Mouse (Mus musculus) embryonic facial prominence, embryonic 14.5 days (tissue): ENCODE results near the gene Dhx8. TPM values are rescaled to one million over a fixed set of nuclear protein-coding genes. Genes with fewer than 3 reads are reported as not detected.

Source experiments
- ATAC-seq: fragments of 200-750 bp; cut with Nextera tagmentation; 2 replicates; pipeline ENCODE4 v1.8.0; 2017; ENCODE audit warnings: low read depth, moderate number of reproducible peaks, moderate TSS enrichment
- DNase-seq: peaks from one replicate; pipeline ENCODE4 v3.0.0-alpha.2; 2015; ENCODE audit warnings: low spot score
- H3K27ac ChIP-seq: fragments of 300-500 bp; sonication (generic); replicated peaks from 2 replicates; pipeline ENCODE4 v1.5.1; 2014; ENCODE audit warnings: low read depth, mild to moderate bottlenecking, low read length, moderate library complexity
- H3K27me3 ChIP-seq: fragments of 300-500 bp; sonication (generic); replicated peaks from 2 replicates; pipeline ENCODE4 v1.6.1; 2014; ENCODE audit warnings: low read length; ENCODE audit not compliant: control insufficient read depth, insufficient read depth
- H3K36me3 ChIP-seq: fragments of 300-500 bp; sonication (generic); 2 replicates; pipeline ENCODE4 v1.6.1; 2014; ENCODE audit warnings: low read length, mixed read lengths; ENCODE audit not compliant: control insufficient read depth, insufficient read depth
- H3K4me1 ChIP-seq: fragments of 300-500 bp; sonication (generic); 2 replicates; pipeline ENCODE4 v1.6.1; 2014; ENCODE audit warnings: antibody characterized with exemption, low read length; ENCODE audit not compliant: control insufficient read depth, insufficient read depth
- H3K4me2 ChIP-seq: fragments of 300-500 bp; sonication (generic); 2 replicates; pipeline ENCODE4 v1.6.1; 2014; ENCODE audit warnings: low read depth, mild to moderate bottlenecking, low read length, moderate library complexity, mixed read lengths
- H3K4me3 ChIP-seq: fragments of 300-500 bp; sonication (generic); 2 replicates; pipeline ENCODE4 v1.5.1; 2014; ENCODE audit warnings: low read depth, mild to moderate bottlenecking, low read length
- H3K9ac ChIP-seq: fragments of 300-500 bp; sonication (generic); 2 replicates; pipeline ENCODE4 v1.6.1; 2014; ENCODE audit warnings: low read depth, mild to moderate bottlenecking, low read length, moderate library complexity, mixed read lengths
- H3K9me3 ChIP-seq: fragments of 300-500 bp; sonication (generic); 2 replicates; pipeline ENCODE4 v1.6.1; 2016; ENCODE audit warnings: low read length; ENCODE audit not compliant: control insufficient read depth
- WGBS: fragments of 180-500 bp; shearing (Covaris S2); extraction: QIAGEN DNeasy Blood & Tissue Kit; methylation state at CpG from one replicate; pipeline ENCODE4 v1.1.7; 2014; 5-methylcytosine and 5-hydroxymethylcytosine counted together
- polyA plus RNA-seq: library from polyadenylated mRNA; unstranded; fragments of >200 nt; fragmentation: Nextera tagmentation; extraction: Ambion mirVana; gene quantifications from 2 replicates; pipeline ENCODE4 v1.2.1, GENCODE M21; 2014

The Dhx8 gene
- polyA plus RNA-seq, 1 experiment from 2014 or later, result 28.1 TPM

DNA sequence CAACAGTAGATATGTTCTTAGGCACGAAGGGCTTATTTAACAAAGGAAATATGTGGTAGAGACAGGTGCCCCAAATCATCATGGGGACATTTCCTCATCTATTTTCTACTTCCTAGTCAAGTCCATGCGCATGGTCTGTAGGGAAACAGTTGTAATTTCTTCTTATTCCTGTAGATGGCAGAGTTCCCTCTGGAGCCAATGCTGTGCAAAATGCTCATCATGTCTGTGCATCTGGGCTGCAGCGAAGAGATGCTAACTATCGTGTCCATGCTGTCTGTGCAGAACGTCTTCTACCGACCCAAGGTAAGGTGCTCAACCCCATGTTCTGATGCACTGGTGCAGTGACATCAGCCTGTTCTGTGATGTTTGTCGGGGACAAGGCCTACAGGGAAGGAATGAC is 31.0 kb downstream of the Dhx8 start:
- Histone ChIP-seq H3K27me3 (no peaks in the 10 kb centered on the region), H3K9me3 (no peaks in the 10 kb centered on the region), H3K27ac (no peak overlapping the region), H3K4me3 (no peak overlapping the region), H3K4me1 (no peaks in the 10 kb centered on the region), H3K9ac (no peak overlapping the region), H3K36me3 (peaks cover 95% of the 10 kb centered on the region), H3K4me2 (no peak overlapping the region)
- ATAC-seq (no peak), DNase-seq (peak; percentile 64)
- 50% methylated on average over 7 of the region's 7 CpGs for WGBS

DNA sequence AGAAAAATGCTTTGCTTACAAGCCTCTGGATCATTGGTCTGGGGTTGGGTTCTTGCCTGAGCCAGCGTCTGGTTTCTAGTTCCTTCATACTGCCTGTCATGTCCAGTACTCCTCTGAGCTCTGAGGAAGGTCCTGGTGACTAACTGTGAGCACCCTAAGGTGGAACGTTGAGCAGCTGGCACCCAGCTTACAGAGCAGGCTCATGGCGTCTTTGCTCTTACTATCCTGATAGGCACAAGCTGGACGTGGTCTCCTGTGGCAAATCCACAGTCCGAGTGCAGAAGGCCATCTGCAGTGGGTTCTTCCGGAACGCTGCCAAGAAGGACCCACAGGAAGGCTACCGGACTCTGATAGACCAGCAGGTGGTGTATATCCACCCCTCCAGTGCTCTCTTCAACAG is 31.8 kb downstream of the Dhx8 start:
- H3K36me3 ChIP-seq, result peaks cover 95% of the 10 kb centered on the region

GRCm38 (mm10) chr11:101767326-101767725 is 34.6 kb downstream of the Dhx8 start:
- DNase-seq (no peak), ATAC-seq (no peak)
- Histone ChIP-seq H3K9me3 (no peaks in the 10 kb centered on the region), H3K27me3 (no peaks in the 10 kb centered on the region), H3K4me3 (no peak overlapping the region), H3K4me2 (no peak overlapping the region), H3K9ac (no peak overlapping the region), H3K4me1 (no peaks in the 10 kb centered on the region; the same call in 1 of the 2 replicates), H3K36me3 (peaks cover 78% of the 10 kb centered on the region), H3K27ac (no peak overlapping the region)
- 60% methylated on average over 5 of the region's 5 CpGs for WGBS

More for the DNA sequence above, 31.8 kb downstream of the Dhx8 start:
- H3K4me2 ChIP-seq, result no peak overlapping the region
- H3K9ac ChIP-seq, result no peak overlapping the region
- no peak overlapping the region for H3K4me3 ChIP-seq
- DNase-seq (no peak), ATAC-seq (no peak)
- H3K27me3 ChIP-seq, result no peaks in the 10 kb centered on the region
- H3K9me3 ChIP-seq, result no peaks in the 10 kb centered on the region
- H3K4me1 ChIP-seq, result no peaks in the 10 kb centered on the region
- H3K27ac ChIP-seq, result no peak overlapping the region
- 94% methylated on average over 8 of the region's 8 CpGs for WGBS

- Histone ChIP-seq H3K9ac (no peak overlapping the region), H3K27ac (no peak overlapping the region), H3K9me3 (no peaks in the 10 kb centered on the region), H3K27me3 (0 out of 2 replicates have a peak, but pooled peaks cover 4% of the 10 kb centered on the region), H3K4me2 (no peak overlapping the region), H3K4me3 (no peak overlapping the region), H3K4me1 (no peaks in the 10 kb centered on the region; the same call in 1 of the 2 replicates), H3K36me3 (peaks cover 67% of the 10 kb centered on the region)
- ATAC-seq (no peak), DNase-seq (no peak)
- 87% methylated on average over 6 of the region's 6 CpGs for WGBS
These were observed 36.0 kb downstream of the Dhx8 start for GRCm38 (mm10) chr11:101768721-101769120.

GRCm38 (mm10) chr11:101770266-101770665 is 37.5 kb downstream of the Dhx8 start:
- Histone ChIP-seq H3K27ac (no peak overlapping the region), H3K9ac (no peak overlapping the region), H3K36me3 (peaks cover 52% of the 10 kb centered on the region), H3K27me3 (0 out of 2 replicates have a peak, but pooled peaks cover 7% of the 10 kb centered on the region), H3K4me2 (no peak overlapping the region), H3K9me3 (no peaks in the 10 kb centered on the region), H3K4me3 (no peak overlapping the region), H3K4me1 (no peaks in the 10 kb centered on the region; the same call in 1 of the 2 replicates)
- ATAC-seq (no peak), DNase-seq (no peak)
- 84% methylated on average over 12 of the region's 12 CpGs for WGBS

GRCm38 (mm10) chr11:101772027-101772426 is 39.3 kb downstream of the Dhx8 start:
- 4% methylated on average over 5 of the region's 5 CpGs for WGBS
- H3K27ac ChIP-seq, result no peak overlapping the region
- H3K4me3 ChIP-seq, result peak overlapping the region; percentile 27; the same call in 1 of the 2 replicates
- no peaks in the 10 kb centered on the region; the same call in 1 of the 2 replicates for H3K4me1 ChIP-seq
- peaks cover 35% of the 10 kb centered on the region for H3K36me3 ChIP-seq
- ATAC-seq, result peak; percentile 48
- H3K4me2 ChIP-seq, result peak overlapping the region; percentile 57
- DNase-seq, result peak; percentile 48
- H3K9ac ChIP-seq, result 0 out of 2 replicates have a peak overlapping the region, but pooled peaks have one; percentile 19
- H3K27me3 ChIP-seq, result 0 out of 2 replicates have a peak, but pooled peaks cover 7% of the 10 kb centered on the region
- H3K9me3 ChIP-seq, result no peaks in the 10 kb centered on the region

GRCm38 (mm10) chr11:101772449-101772848 is 39.7 kb downstream of the Dhx8 start:
- H3K27ac ChIP-seq, result no peak overlapping the region
- ATAC-seq, result peak; percentile 91
- 0 out of 2 replicates have a peak, but pooled peaks cover 7% of the 10 kb centered on the region for H3K27me3 ChIP-seq

DNA sequence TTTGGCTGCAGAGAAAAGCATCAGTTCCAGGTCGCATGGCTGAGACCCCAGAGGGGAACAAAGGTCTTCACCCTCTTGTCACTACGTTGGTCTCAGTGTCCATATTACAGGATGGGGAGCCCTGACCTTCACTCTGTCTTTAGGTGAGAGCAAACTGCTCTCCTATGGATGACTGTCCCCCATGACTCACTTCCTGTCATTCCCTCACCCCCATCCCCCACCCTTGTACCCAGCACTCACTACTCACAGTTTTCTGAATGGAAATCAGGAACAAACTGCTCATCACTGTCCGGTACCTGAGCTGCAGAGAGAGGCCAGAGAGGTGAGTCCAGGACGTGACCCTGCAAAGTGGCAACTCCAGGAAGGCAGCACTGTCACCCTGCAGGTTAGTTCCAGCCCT is 44.1 kb downstream of the Dhx8 start:
- DNase-seq (no peak), ATAC-seq (no peak)
- Histone ChIP-seq H3K4me3 (no peak overlapping the region), H3K9me3 (no peaks in the 10 kb centered on the region), H3K27ac (no peak overlapping the region), H3K4me2 (no peak overlapping the region), H3K36me3 (no peaks in the 10 kb centered on the region), H3K4me1 (no peaks in the 10 kb centered on the region; the same call in 1 of the 2 replicates), H3K9ac (no peak overlapping the region), H3K27me3 (peaks cover 7% of the 10 kb centered on the region; the same call in 1 of the 2 replicates)
- WGBS, result 67% methylated on average over 4 of the region's 4 CpGs

More at GRCm38 (mm10) chr11:101772449-101772848, 39.7 kb downstream of the Dhx8 start:
- WGBS, result 0% methylated on average over 12 of the region's 16 CpGs
- H3K9ac ChIP-seq, result 0 out of 2 replicates have a peak overlapping the region, but pooled peaks have one; percentile 19
- DNase-seq, result peak; percentile 95
- peak overlapping the region; percentile 27 for H3K4me3 ChIP-seq
- H3K9me3 ChIP-seq, result no peaks in the 10 kb centered on the region
- H3K4me2 ChIP-seq, result peak overlapping the region; percentile 57
- peaks cover 30% of the 10 kb centered on the region for H3K36me3 ChIP-seq
- no peaks in the 10 kb centered on the region; the same call in 1 of the 2 replicates for H3K4me1 ChIP-seq

- Histone ChIP-seq H3K4me2 (peak overlapping the region; percentile 99; the same call in 1 of the 2 replicates), H3K27me3 (peaks cover 45% of the 10 kb centered on the region)
These were observed 50.4 kb downstream of the Dhx8 start for GRCm38 (mm10) chr11:101783135-101783534.

More at GRCm38 (mm10) chr11:101783135-101783534, 50.4 kb downstream of the Dhx8 start:
- H3K9me3 ChIP-seq, result no peaks in the 10 kb centered on the region
- no peaks in the 10 kb centered on the region for H3K36me3 ChIP-seq
- 52% methylated on average over 1 of the region's 1 CpGs for WGBS
- 0 out of 2 replicates have a peak overlapping the region, but pooled peaks have one; percentile 58 for H3K4me3 ChIP-seq
- ATAC-seq (no peak), DNase-seq (no peak)
- no peak overlapping the region for H3K27ac ChIP-seq
- H3K4me1 ChIP-seq, result peaks cover 6% of the 10 kb centered on the region; the same call in 1 of the 2 replicates
- no peak overlapping the region for H3K9ac ChIP-seq
